Mouse (Mus musculus) heart, adult 2 months (tissue): Measurements from ENCODE around the gene Csf2ra. TPM values are rescaled to one million over a fixed set of nuclear protein-coding genes. Genes with fewer than 3 reads are reported as not detected.
"Not testable (repeated sequence)": the region's sequence is repeated elsewhere in the genome, so short reads cannot be mapped to it uniquely, and the experiment has no call there.

ENCODE experiments used
- DNase-seq, 2 experiments: peaks; one replicate each; pipeline ENCODE4 v3.0.0; 2021
- H3K27ac ChIP-seq: fragments of 200-600 bp; 2 replicates; pipeline ENCODE4 v1.8.1; 2022
- H3K27me3 ChIP-seq: fragments of 200-500 bp; 2 replicates; pipeline ENCODE4 v1.6.1; 2012; ENCODE audit warnings: mild to moderate bottlenecking, low read length, inconsistent platforms, mixed read lengths; ENCODE audit not compliant: control insufficient read depth, insufficient read depth
- H3K36me3 ChIP-seq: fragments of 200-500 bp; 2 replicates; pipeline ENCODE4 v1.6.1; 2012; ENCODE audit warnings: low read length, inconsistent platforms; ENCODE audit not compliant: control insufficient read depth, insufficient read depth
- H3K4me1 ChIP-seq: fragments of 200-500 bp; 2 replicates; pipeline ENCODE4 v1.6.1; 2011; ENCODE audit warnings: low read length; ENCODE audit not compliant: control insufficient read depth, insufficient read depth
- H3K4me3 ChIP-seq: fragments of 200-600 bp; 2 replicates; pipeline ENCODE4 v1.8.1; 2022
- H3K79me2 ChIP-seq: fragments of 200-500 bp; replicated peaks from 2 replicates; pipeline ENCODE4 v1.6.1; 2012; ENCODE audit warnings: mild to moderate bottlenecking, inconsistent platforms, low read length, moderate library complexity, mixed read lengths; ENCODE audit not compliant: control insufficient read depth, insufficient read depth
- H3K9ac ChIP-seq: fragments of 200-500 bp; 2 replicates; pipeline ENCODE4 v1.6.1; 2012; ENCODE audit warnings: low read depth, mild to moderate bottlenecking, control low read depth, inconsistent platforms, low read length, mixed read lengths
- CTCF ChIP-seq: fragments of 200-600 bp; IDR thresholded peaks from 2 replicates; pipeline ENCODE4 v1.8.1; 2022; ENCODE audit warnings: antibody characterized with exemption, mild to moderate bottlenecking, moderate library complexity
- EP300 ChIP-seq: fragments of 200-500 bp; IDR thresholded peaks from 2 replicates; pipeline ENCODE4 v1.6.1; 2011; ENCODE audit warnings: low read depth, low read length, control low read depth; ENCODE audit not compliant: insufficient read depth
- POLR2A ChIP-seq: fragments of 200-500 bp; IDR thresholded peaks from 2 replicates; pipeline ENCODE4 v1.6.1; 2011; ENCODE audit warnings: mild to moderate bottlenecking, low read depth, low read length, control low read depth; ENCODE audit not compliant: insufficient read depth
- WGBS: fragments of 180-500 bp; shearing (Covaris S2); methylation state at CpG from one replicate; pipeline ENCODE4 v1.1.7; 2018; 5-methylcytosine and 5-hydroxymethylcytosine counted together
- intact Hi-C: fragments of 180-260 bp; cut with DNase I; formaldehyde crosslinking; loops from one replicate; pipeline ENCODE4 v1.15.1; 2025
- polyA plus RNA-seq: library from polyadenylated mRNA; depleted of rRNA; stranded (reverse); fragments of >200 nt; gene quantifications from 2 replicates; pipeline ENCODE4 v1.2.3, GENCODE M21; 2012
- total RNA-seq, 2 experiments: library from RNA; stranded (reverse); gene quantifications; 2 replicates each; pipeline ENCODE4 v1.2.3; 2021

Csf2ra gene
- total and polyA plus RNA-seq, 3 experiments, result 6.3 to 68.1 (median 7.7) TPM

- H3K27me3 ChIP-seq, result no peaks in the 10 kb centered on the region
- DNase-seq, result peak in 1 of 2 experiments; percentile 31
- no peaks in the 10 kb centered on the region for H3K36me3 ChIP-seq
- H3K27ac ChIP-seq, result no peak overlapping the region
- no peak for TF ChIP-seq EP300
- TF ChIP-seq CTCF, result no peak
- no peak for TF ChIP-seq POLR2A
- peak overlapping the region; percentile 9; the same call in 1 of the 2 replicates for H3K9ac ChIP-seq
- H3K4me3 ChIP-seq, result peak overlapping the region; percentile 49
- no peaks in the 10 kb centered on the region for H3K4me1 ChIP-seq
- WGBS, result 10% methylated on average over 70 of the region's 70 CpGs
- intact Hi-C loops, result no loop called here
- H3K79me2 ChIP-seq, result no peaks in the 10 kb centered on the region
Measured at GRCm38 (mm10) chr19:61225526-61226400, 2.5 kb downstream of the Csf2ra start.

- WGBS, result 41% methylated on average over 53 of the region's 53 CpGs
- Histone ChIP-seq H3K4me1 (no peaks in the 10 kb centered on the region), H3K27ac (no peak overlapping the region), H3K27me3 (no peaks in the 10 kb centered on the region), H3K36me3 (no peaks in the 10 kb centered on the region), H3K79me2 (no peaks in the 10 kb centered on the region), H3K9ac (no peak overlapping the region), H3K4me3 (no peak overlapping the region)
- DNase-seq, result no peak
- TF ChIP-seq CTCF (no peak), POLR2A (no peak), EP300 (no peak)
- intact Hi-C loops, result no loop called here
Measured at GRCm38 (mm10) chr19:61224678-61225525, 3.3 kb downstream of the Csf2ra start.

DNA sequence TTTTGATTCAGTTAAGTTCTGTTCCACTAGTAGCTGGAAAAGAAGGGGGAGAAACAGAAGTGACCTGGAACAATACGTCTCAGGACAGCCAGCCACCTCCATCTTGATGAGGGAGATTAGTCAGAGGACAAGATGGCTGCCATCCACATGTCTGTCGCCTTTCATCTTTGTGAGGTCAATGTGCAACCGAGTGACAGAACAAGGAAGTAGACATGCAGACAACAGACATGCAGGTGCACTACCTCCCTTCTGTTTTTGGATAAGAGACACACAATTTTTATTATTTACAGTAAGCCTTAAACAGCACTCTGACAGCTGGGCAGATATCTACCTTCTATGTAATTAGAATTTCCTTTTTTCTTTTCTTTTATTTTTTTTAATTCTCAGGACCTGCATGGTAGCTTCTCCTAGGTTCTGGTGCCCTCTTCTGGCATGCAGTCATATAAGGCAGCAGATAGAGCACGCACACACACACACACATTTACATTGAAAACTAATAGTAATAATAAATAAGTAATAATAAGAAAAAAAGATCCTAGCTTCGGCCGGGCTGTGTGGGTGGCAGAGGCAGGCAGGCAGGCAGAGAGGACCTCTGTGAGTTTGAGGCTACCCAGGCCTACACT is 4.4 kb downstream of the Csf2ra start:
- Histone ChIP-seq H3K27me3 (no peaks in the 10 kb centered on the region), H3K4me3 (no peak overlapping the region), H3K79me2 (no peaks in the 10 kb centered on the region), H3K4me1 (no peaks in the 10 kb centered on the region), H3K9ac (no peak overlapping the region), H3K36me3 (no peaks in the 10 kb centered on the region), H3K27ac (no peak overlapping the region)
- DNase-seq, result no peak
- intact Hi-C loops, result no loop called here
- WGBS, result 84% methylated on average over 6 of the region's 6 CpGs
- TF ChIP-seq EP300, result no peak
- TF ChIP-seq CTCF, result no peak
- TF ChIP-seq POLR2A, result no peak

- H3K9ac ChIP-seq, H3K27ac ChIP-seq, DNase-seq, H3K79me2 ChIP-seq, intact Hi-C loops, H3K4me1 ChIP-seq, H3K27me3 ChIP-seq, H3K36me3 ChIP-seq, H3K4me3 ChIP-seq: not testable (repeated sequence)
- WGBS, result 41% methylated on average over 6 of the region's 6 CpGs
Measured at GRCm38 (mm10) chr19:61207506-61207905, 20.7 kb downstream of the Csf2ra start.

GRCm38 (mm10) chr19:61199836-61200235 is 28.4 kb downstream of the Csf2ra start:
- intact Hi-C loops, result no loop called here
- peak; percentile 52 to 68 for DNase-seq
- WGBS, result 11% methylated on average over 10 of the region's 10 CpGs
- Histone ChIP-seq H3K4me1 (no peaks in the 10 kb centered on the region), H3K4me3 (no peak overlapping the region), H3K9ac (no peak overlapping the region), H3K27ac (no peak overlapping the region), H3K27me3 (no peaks in the 10 kb centered on the region), H3K36me3 (no peaks in the 10 kb centered on the region), H3K79me2 (no peaks in the 10 kb centered on the region)
- TF ChIP-seq CTCF (no peak), POLR2A (no peak), EP300 (no peak)
